In genomic region chr13:54091719-54092118, GRCm38 (mm10) we compare ENCODE assay signal across 24 mouse cellular contexts. TPM values are rescaled to one million over a fixed set of nuclear protein-coding genes. Genes with fewer than 3 reads are reported as not detected.
DNase-seq lines count a peak whose midpoint lies in the region; ATAC-seq and TF ChIP-seq lines count a peak whose summit lies in the region.
"Had no signal": no experiment of that assay in that cellular context is flagged by ENCODE, and none has a peak within 500 bp of the region (broad histone marks: within the 10 kb centered on the region; RNA-seq: fewer than 3 reads in every experiment).

No protein-coding gene starts in this region.

- H3K27ac ChIP-seq in heart, adult 2 months: no peak overlapping the region
- H3K27ac ChIP-seq in heart, postnatal 0 days (ENCODE audit: low read depth): no peak overlapping the region
- H3K27ac ChIP-seq in layer of hippocampus, adult 2 months: no peak overlapping the region
- H3K27ac ChIP-seq: forebrain, embryonic 10.5 days; forebrain, embryonic 13.5 days; gastrocnemius, adult 2 months; hindbrain, embryonic 10.5 days; hindbrain, embryonic 14.5 days had no signal

- H3K4me3 ChIP-seq in heart, adult 2 months: no peak overlapping the region
- no peak overlapping the region for H3K4me3 ChIP-seq in heart, postnatal 0 days (ENCODE audit: low read depth, low read length)
- no peak overlapping the region for H3K4me3 ChIP-seq in layer of hippocampus, adult 2 months
- H3K4me3 ChIP-seq: forebrain, embryonic 10.5 days; forebrain, embryonic 13.5 days; gastrocnemius, adult 2 months; heart, embryonic 12.5 days; hindbrain, embryonic 10.5 days had no signal

- H3K9ac ChIP-seq in heart, adult 2 months (ENCODE audit: low read depth, low read length): no peak overlapping the region
- no peak overlapping the region for H3K9ac ChIP-seq in heart, postnatal 0 days (replicated peaks; ENCODE audit: low read depth, low read length)
- H3K9ac ChIP-seq: forebrain, embryonic 13.5 days; heart, embryonic 12.5 days; hindbrain, embryonic 14.5 days had no signal

- peak; percentile 47; the same call in 1 of the 2 replicates for ATAC-seq in heart, postnatal 0 days (ENCODE audit: insufficient read depth, low read depth)
- ATAC-seq: activated CD4-positive, CD25-positive, alpha-beta regulatory T cell, adult 4 months; forebrain, embryonic 13.5 days; forebrain, embryonic 16.5 days; intestine, postnatal 0 days had no signal

- DNase-seq in heart, adult 2 months: no peak
- no peak for DNase-seq in heart, postnatal 4 days
- DNase-seq in heart, postnatal 0 days (ENCODE audit: low spot score): peak; percentile 40
- no peak for DNase-seq in heart, adult 9 months (ENCODE audit: low spot score in 2 of 2)
- DNase-seq in layer of hippocampus, adult 2 months (ENCODE audit: low spot score in 2 of 2): no peak
- DNase-seq in layer of hippocampus, adult 9-10 months (ENCODE audit: low spot score): no peak
- no peak for DNase-seq in cerebellum, adult 11-12 months
- DNase-seq: adrenal gland, adult 8-10 months; adrenal gland, postnatal 25 days; cerebellum, adult 18-20 months; cerebellum, adult 9-10 months; cerebellum, postnatal 14 days; gastrocnemius, adult 2 months; gastrocnemius, postnatal 14 days; heart, postnatal 14 days had no signal

- 44% methylated on average over 6 of the region's 6 CpGs for WGBS in heart, adult 2 months
- WGBS in heart, postnatal 0 days: 28% methylated on average over 6 of the region's 6 CpGs

- H3K9me3 ChIP-seq in heart, postnatal 0 days (replicated peaks; ENCODE audit: control insufficient read depth, low read length): no peaks in the 10 kb centered on the region
- H3K9me3 ChIP-seq: forebrain, embryonic 10.5 days; forebrain, embryonic 13.5 days; hindbrain, embryonic 10.5 days had no signal

- no peak for TF ChIP-seq EP300 in heart, adult 2 months (IDR thresholded peaks at IDR 0.05; ENCODE audit: insufficient read depth, low read depth, low read length)
- no peak for TF ChIP-seq EP300 in heart, postnatal 0 days (IDR thresholded peaks at IDR 0.05; ENCODE audit: low read depth)

- no peak overlapping the region for H3K4me2 ChIP-seq in heart, postnatal 0 days (ENCODE audit: low read depth, low read length)
- H3K4me2 ChIP-seq: forebrain, embryonic 13.5 days; heart, embryonic 12.5 days; hindbrain, embryonic 14.5 days had no signal

- intact Hi-C loops in heart, adult 2 months (cut with DNase I): no loop called here

- peak; percentile 43 for TF ChIP-seq CTCF in heart, adult 2 months (IDR thresholded peaks at IDR 0.05)
- TF ChIP-seq CTCF in heart, postnatal 0 days (IDR thresholded peaks at IDR 0.05; ENCODE audit: low read depth): peak; percentile 37
- TF ChIP-seq CTCF in layer of hippocampus, adult 2 months (conservative IDR thresholded peaks at IDR 0.05): peak; percentile 61

- H3K36me3 ChIP-seq in heart, adult 2 months (ENCODE audit: control insufficient read depth, insufficient read depth, low read length): no peaks in the 10 kb centered on the region
- H3K36me3 ChIP-seq in heart, postnatal 0 days (replicated peaks; ENCODE audit: control insufficient read depth, insufficient read depth, low read length): peaks cover 61% of the 10 kb centered on the region

- H3K4me1 ChIP-seq in heart, adult 2 months (ENCODE audit: control insufficient read depth, insufficient read depth, low read length): peaks cover 2% of the 10 kb centered on the region; the same call in 1 of the 2 replicates
- H3K4me1 ChIP-seq in heart, postnatal 0 days (ENCODE audit: control insufficient read depth, insufficient read depth): no peaks in the 10 kb centered on the region
- H3K4me1 ChIP-seq: forebrain, embryonic 10.5 days; forebrain, embryonic 13.5 days; hindbrain, embryonic 10.5 days had no signal

- H3K27me3 ChIP-seq in heart, adult 2 months (ENCODE audit: control insufficient read depth, insufficient read depth, low read length): no peaks in the 10 kb centered on the region
- no peaks in the 10 kb centered on the region for H3K27me3 ChIP-seq in heart, postnatal 0 days (ENCODE audit: control insufficient read depth, insufficient read depth, low read length)
- H3K27me3 ChIP-seq: forebrain, embryonic 13.5 days; heart, embryonic 12.5 days had no signal

- no peak for TF ChIP-seq POLR2A in heart, adult 2 months (IDR thresholded peaks at IDR 0.05; ENCODE audit: insufficient read depth, low read depth, low read length)

- H3K79me2 ChIP-seq in heart, adult 2 months (replicated peaks; ENCODE audit: control insufficient read depth, insufficient read depth, low read length): no peaks in the 10 kb centered on the region

RNA-seq across cellular contexts. Expression of gene Sfxn1, which starts 20.1 kb away (rescaled TPM):
- total RNA-seq in heart, adult 2 months (2021): 1 to 10 TPM; 8.1 to 8.5 TPM
- polyA plus RNA-seq in heart, adult 2 months (2012; rRNA removed): 6.8 and 7.9 TPM in 2 replicates
- total RNA-seq in heart, postnatal 4 days (2021): 10 to 100 TPM; 13.5 to 16.5 TPM
- 5.4 and 8.8 TPM in 2 replicates for total RNA-seq in heart, postnatal 0 days (2014; rRNA removed; ENCODE audit: low replicate concordance)
- 13.6 and 13.8 TPM in 2 replicates for polyA plus RNA-seq in heart, postnatal 0 days (2015; fragmentation: Nextera tagmentation; extraction: Ambion mirVana)
- 10 to 100 TPM; 48.7 to 49.1 TPM for total RNA-seq in layer of hippocampus, adult 2 months (2021)

RNA-seq across cellular contexts. Expression of gene Drd1, which starts 36.2 kb away (rescaled TPM):
- total RNA-seq in heart, adult 2 months (2021): under 1 TPM; 0.05 to 0.30 TPM
- polyA plus RNA-seq in heart, adult 2 months (2012; rRNA removed): 0.12 and 0.27 TPM in 2 replicates
- total RNA-seq in heart, postnatal 4 days (2021): under 1 TPM; 0.16 to 0.33 TPM
- total RNA-seq in heart, postnatal 0 days (2014; rRNA removed; ENCODE audit: low replicate concordance): 0.61 TPM in 1 of 2 replicates, not detected in the other
- 0.11 and 0.15 TPM in 2 replicates for polyA plus RNA-seq in heart, postnatal 0 days (2015; fragmentation: Nextera tagmentation; extraction: Ambion mirVana)
- 1 to 10 TPM; 5.4 to 8.7 TPM for total RNA-seq in layer of hippocampus, adult 2 months (2021)
- total RNA-seq: adrenal gland, postnatal 25 days; ES-E14 had no signal
- polyA plus RNA-seq: activated CD4-positive, CD25-positive, alpha-beta regulatory T cell, adult 4 months; forebrain, embryonic 10.5 days; heart, embryonic 12.5 days had no signal
